Mouse (Mus musculus): ENCODE data around the gene Mrpl50.
"Not testable (repeated sequence)": the region's sequence is repeated elsewhere in the genome, so short reads cannot be mapped to it uniquely, and the experiment has no call there.

Mrpl50 gene

DNA sequence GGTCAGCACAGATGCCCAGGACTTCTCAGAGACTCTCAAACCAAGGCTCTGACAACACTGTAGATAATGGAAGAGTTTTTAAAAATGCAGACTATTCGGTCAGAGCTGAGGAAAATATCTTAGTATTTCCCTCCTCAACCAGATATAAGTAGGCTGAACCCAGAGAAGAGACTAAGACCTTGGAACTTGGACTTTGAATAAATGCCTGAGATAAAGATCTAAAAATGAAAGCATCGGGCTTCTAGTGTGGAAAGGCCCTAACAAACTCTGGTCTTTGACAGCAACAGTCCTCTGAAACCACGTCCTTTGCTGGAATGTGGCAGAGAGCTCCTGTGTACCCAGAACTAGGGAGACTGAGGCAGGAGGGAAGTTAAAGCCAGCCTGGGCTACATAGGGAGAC lies 14.5 kb downstream of the Mrpl50 start, which contains the start of gene Baat:
Baat (minus strand) TSS at position 172 of the 400 bp plus-strand sequence.
- no peak for DNase-seq

GRCm38 (mm10) chr4:49503563-49503962 lies 17.3 kb downstream of the Mrpl50 start:
- no peak for DNase-seq

DNA sequence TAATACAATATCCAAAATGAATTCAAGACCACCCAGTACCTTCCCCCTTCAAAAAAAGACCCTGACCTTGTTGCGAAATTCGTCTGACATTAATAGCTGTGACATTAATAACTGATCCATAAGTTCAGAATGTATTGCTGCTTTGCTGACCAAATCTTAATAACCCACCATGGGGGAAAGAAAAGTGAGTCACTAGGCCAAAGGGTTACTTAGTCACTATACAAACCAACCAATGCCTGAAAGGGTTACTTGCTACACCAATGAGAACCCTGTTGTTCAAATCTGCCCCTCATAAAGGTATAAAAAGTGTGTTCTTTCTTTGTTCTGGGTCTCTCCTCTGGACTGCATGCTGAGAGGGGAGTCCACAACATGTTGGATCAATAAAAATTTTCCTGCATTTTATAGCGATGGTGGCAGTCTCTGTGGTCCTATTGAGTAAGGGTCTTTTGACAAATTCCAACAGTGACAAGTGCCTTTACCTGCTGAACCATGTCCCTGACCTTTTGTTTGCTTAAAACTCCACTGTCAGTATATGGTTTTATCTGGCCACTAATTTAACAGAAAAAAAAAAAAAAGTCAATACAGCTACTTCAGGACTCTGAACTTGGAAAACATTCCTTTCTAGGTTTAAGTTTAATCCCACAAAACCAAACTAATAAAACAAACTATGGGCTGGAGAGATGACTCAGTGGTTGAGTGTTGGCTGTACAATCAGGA lies 34.8 kb downstream of the Mrpl50 start:
- not testable (repeated sequence) for DNase-seq

DNA sequence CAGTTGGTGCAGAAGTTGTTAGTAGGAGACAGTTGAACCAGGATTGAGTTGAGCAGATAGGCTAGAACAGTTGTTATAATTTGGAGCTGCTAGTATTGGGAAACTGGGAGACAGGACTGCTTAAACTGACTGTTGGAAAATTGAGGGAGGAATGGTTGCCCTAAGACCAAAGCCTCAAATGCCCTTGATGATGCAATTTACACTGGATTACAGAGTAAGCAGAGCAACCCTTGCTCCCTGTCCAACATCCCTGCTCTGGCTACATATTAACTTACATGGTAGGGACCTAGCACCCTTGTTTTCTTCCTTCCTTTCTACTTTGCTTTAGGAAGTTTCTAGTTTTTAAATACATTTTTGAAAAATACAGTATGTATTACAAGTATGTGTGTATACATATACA lies 35.5 kb downstream of the Mrpl50 start:
- DNase-seq = no peak

- DNase-seq = no peak
These were observed 40.0 kb downstream of the Mrpl50 start for GRCm38 (mm10) chr4:49480896-49481295.

DNA sequence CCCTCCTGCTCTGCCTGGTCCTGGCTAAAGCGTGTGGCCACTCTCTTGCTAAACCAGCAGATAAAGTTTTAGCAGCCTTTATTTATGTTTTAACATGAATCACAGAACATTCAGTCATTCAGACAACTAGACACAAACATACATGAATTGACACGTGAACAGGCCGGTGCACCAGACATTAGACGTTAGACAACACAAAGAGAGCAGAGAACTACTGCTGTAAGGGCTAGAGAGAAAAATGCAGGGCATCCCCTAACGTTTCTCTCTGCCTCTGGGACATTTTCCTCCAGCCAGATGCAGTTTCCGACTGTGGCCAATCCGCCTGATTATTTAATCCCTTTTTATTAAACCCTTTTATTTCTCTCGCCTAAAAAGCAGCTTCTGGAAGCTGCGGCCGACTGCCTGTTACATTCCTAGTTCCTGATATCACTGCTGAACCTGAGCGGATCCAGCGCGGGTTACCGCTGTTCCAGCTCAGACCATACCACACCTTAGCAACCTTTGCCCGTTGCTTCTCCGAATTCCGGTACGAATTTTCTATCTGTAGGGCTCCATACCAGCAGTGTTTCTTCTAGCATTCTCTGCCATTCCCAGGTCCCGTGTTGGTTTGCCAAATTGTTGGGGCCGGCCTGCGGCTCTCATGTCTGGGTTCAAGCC lies 40.7 kb downstream of the Mrpl50 start:
- no peak for DNase-seq

- DNase-seq = not testable (repeated sequence)
These were observed 41.9 kb downstream of the Mrpl50 start for GRCm38 (mm10) chr4:49479035-49479434.

GRCm38 (mm10) chr4:49478118-49478877 lies 42.6 kb downstream of the Mrpl50 start:
- peak; percentile 17 for DNase-seq

DNA sequence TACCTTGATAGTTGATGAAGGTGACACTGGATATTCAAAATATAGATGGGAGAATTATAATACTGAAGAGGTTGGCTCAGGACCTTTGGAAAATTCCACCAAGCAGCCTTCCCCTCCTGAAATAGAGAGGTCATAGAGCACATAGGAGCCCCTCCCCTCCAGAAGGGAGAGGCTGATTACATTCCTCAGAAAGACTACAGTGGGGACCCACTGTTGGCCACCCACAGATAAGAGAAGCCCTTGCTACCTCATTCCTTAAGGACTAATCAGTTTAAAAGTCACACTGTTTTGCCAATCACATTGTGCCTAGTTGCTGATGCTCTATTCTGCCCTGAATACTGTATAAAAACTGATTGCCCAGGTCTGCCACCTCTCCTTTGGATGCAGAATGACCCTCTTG lies 46.3 kb downstream of the Mrpl50 start:
- no peak for DNase-seq

DNA sequence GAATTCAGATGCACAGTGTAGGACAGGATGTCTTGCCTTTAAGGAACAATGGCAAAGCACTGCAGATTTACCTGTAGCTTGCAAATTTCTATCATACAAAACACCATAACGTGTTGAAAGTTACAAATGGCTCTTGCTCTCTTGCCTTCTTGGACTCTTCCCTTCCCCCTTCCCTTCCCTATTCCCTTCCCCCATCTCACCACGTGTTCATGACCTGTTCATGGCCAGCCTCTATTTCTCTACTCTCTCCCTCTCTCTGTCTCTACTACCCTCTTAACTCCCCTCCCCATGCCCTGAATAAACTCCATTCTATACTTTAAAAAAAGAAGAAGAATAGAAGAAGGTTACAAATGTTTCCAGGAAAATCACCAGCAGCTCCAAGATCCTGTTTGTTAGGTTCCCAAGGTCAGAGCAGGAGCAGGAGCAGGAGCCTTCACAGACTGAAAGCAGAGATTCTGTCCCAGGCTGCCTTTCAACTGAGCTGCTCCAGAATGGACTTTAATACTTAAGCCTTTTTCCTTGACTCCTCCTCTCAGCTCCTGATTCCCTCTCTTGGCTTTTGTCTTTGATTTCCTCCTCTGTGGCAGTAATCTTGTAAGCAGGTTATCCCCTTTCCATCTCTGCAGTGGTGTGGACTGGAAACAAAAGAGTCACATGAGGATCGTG lies 47.3 kb downstream of the Mrpl50 start, which contains the start of gene Acnat1:
Acnat1 (minus strand) TSS at position 478 of the 666 bp plus-strand sequence.
- no peak for DNase-seq

GRCm38 (mm10) chr4:49469435-49470151 lies 51.3 kb downstream of the Mrpl50 start:
- no peak for DNase-seq

- DNase-seq = no peak
These were observed 53.5 kb downstream of the Mrpl50 start for GRCm38 (mm10) chr4:49467360-49467759.

Data from lung, postnatal 14 days (tissue).